Mouse (Mus musculus): ENCODE measurements at regions not wholly inside any gene's neighbourhood (a gene's known extent, or its start where the extent isn't known, plus 50 kb on each side); places are given as distances from the start of the nearest gene placed in this dataset.

DNA sequence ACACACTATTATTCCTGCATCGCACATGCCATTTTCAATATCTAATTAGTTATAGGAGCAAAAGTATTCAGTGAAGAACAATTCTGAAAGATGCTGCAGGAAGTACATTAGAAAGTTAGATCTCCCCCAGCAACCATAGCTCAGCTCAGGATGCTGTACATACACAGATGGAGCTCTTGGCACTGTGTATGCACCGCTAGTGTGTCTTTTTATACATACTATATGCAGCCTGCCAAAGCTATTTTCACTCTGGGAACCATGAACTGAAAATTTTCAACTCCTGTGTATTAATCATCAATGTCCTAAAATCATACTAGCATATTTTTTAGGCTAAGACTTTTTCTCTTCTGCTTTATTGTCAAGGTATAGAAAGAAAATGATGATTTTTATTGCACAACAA lies 944.5 kb downstream of the Fam19a2 start:
- no peak overlapping the region for H3K4me3 ChIP-seq
- no peak overlapping the region for H3K27ac ChIP-seq
- no peak for ATAC-seq (ENCODE audit: low FRiP score, low read depth)
- no peaks in the 10 kb centered on the region for H3K27me3 ChIP-seq
- no peak overlapping the region for H3K4me2 ChIP-seq (replicated peaks)
- no peaks in the 10 kb centered on the region for H3K36me3 ChIP-seq
- H3K9me3 ChIP-seq = no peaks in the 10 kb centered on the region
- 86% methylated on average over 2 of the region's 2 CpGs for WGBS
- H3K9ac ChIP-seq = no peak overlapping the region
- no peaks in the 10 kb centered on the region for H3K4me1 ChIP-seq

DNA sequence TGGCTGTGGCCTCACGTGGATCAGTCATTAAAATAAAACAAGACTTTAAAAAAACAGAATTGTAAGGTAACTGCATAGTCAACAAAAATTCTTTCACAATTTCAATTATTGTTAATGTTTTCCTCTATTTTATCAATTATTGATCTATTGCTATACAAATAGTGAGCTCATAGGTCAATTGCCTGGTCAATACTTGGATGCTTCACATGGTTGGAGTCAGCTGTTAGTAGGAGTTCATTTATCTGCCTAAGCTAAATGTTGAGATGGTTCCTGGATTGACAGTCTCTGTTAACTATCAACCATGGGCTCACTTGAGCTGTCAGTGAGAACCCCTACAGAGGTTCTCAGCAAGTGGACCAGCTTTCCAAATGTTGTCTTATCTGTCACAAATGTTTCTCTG lies 955.7 kb downstream of the Fam19a2 start:
- Histone ChIP-seq H3K9me3 (no peaks in the 10 kb centered on the region), H3K36me3 (no peaks in the 10 kb centered on the region), H3K9ac (no peak overlapping the region), H3K27me3 (no peaks in the 10 kb centered on the region), H3K27ac (no peak overlapping the region), H3K4me3 (no peak overlapping the region), H3K4me1 (no peaks in the 10 kb centered on the region), H3K4me2 (replicated peaks) (no peak overlapping the region)
- no peak for ATAC-seq (ENCODE audit: low FRiP score, low read depth)
- WGBS = 76% methylated on average over 1 of the region's 1 CpGs

DNA sequence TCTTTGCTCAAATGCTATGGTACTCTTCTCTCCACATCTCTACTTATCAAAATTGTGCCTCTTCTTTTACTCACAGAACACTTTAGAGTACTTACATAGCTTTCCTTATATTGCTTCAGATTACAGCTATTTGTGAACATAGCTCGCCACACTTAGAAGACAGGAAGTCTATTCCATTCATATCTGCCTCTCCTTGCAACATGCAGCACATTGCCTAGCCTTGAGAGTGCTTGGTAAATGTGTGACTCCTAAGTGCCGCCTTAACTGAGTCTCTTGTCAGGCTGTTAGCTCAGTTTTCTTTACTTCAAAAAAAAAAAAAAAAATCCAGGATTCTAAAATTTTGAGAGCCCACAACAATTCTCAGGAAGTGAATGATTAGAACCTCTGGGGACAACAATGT lies 958.3 kb downstream of the Fam19a2 start:
- H3K36me3 ChIP-seq = no peaks in the 10 kb centered on the region
- H3K4me2 ChIP-seq (replicated peaks) = no peak overlapping the region
- 78% methylated on average over 2 of the region's 2 CpGs for WGBS
- no peak overlapping the region for H3K9ac ChIP-seq
- no peak overlapping the region for H3K4me3 ChIP-seq
- H3K4me1 ChIP-seq = no peaks in the 10 kb centered on the region
- ATAC-seq (ENCODE audit: low FRiP score, low read depth) = no peak
- H3K27me3 ChIP-seq = no peaks in the 10 kb centered on the region
- H3K27ac ChIP-seq = no peak overlapping the region
- no peaks in the 10 kb centered on the region for H3K9me3 ChIP-seq

- H3K36me3 ChIP-seq = no peaks in the 10 kb centered on the region
- H3K9me3 ChIP-seq = no peaks in the 10 kb centered on the region
- H3K4me3 ChIP-seq = no peak overlapping the region
- no peak overlapping the region for H3K9ac ChIP-seq
- no peak overlapping the region for H3K4me2 ChIP-seq (replicated peaks)
- H3K4me1 ChIP-seq = no peaks in the 10 kb centered on the region
- no peak for ATAC-seq (ENCODE audit: low FRiP score, low read depth)
- no peaks in the 10 kb centered on the region for H3K27me3 ChIP-seq
- H3K27ac ChIP-seq = no peak overlapping the region
- WGBS = 87% methylated on average over 1 of the region's 1 CpGs
Observed at GRCm38 (mm10) chr10:124227061-124227460, 963.3 kb downstream of the Fam19a2 start.

DNA sequence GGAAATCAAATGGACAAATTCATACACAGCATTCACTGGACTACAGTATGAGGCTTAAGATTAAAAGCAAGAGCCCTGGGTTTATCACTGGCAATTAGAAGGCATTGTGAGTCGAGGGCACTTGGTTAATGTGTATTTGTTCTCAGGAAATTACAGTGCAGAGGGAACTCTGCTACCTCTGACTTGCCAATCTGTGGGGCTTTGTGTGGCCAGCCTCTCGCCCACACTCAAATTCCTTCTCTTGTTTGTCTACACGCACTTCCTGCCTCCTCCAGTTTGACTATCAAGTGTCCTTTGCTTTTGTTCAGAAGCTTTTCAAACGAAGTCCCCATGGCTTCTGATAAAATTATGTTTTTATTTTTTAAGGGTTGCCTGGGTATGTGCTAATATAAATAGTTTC lies 985.6 kb downstream of the Fam19a2 start:
- WGBS = 45% methylated on average over 4 of the region's 4 CpGs
- Histone ChIP-seq H3K4me2 (replicated peaks) (no peak overlapping the region), H3K9me3 (no peaks in the 10 kb centered on the region), H3K4me3 (no peak overlapping the region), H3K36me3 (no peaks in the 10 kb centered on the region), H3K4me1 (no peaks in the 10 kb centered on the region), H3K27me3 (no peaks in the 10 kb centered on the region), H3K27ac (no peak overlapping the region), H3K9ac (no peak overlapping the region)
- ATAC-seq (ENCODE audit: low FRiP score, low read depth) = no peak

DNA sequence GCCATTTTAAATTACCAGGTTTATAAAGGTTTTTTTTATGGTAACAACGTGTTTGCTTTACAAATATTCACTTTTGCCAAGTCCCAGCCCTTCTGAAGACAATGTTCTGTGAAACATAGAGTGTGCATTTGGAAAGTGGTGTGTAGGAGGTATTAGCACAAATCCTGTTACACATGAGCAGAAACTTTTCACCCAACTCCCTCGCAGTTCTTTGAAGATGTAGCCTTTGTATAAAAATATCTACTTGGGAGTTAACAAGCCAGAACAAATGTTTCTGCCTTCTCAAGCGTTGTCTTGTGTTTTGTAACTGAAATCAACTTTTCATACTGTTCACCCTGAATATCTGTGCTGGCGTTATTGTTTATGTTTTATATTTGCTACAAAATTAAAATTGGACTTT lies 986.2 kb downstream of the Fam19a2 start:
- Histone ChIP-seq H3K9me3 (no peaks in the 10 kb centered on the region), H3K4me3 (no peak overlapping the region)

GRCm38 (mm10) chr10:124288301-124288995 lies 1024.7 kb downstream of the Fam19a2 start:
- no peaks in the 10 kb centered on the region for H3K4me1 ChIP-seq
- WGBS = 35% methylated on average over 18 of the region's 18 CpGs
- ATAC-seq (ENCODE audit: low FRiP score, low read depth) = peak; percentile 76
- H3K4me3 ChIP-seq = peak overlapping the region; percentile 30
- no peak overlapping the region for H3K9ac ChIP-seq
- H3K27ac ChIP-seq = peak overlapping the region; percentile 48; the same call in 1 of the 2 replicates
- no peaks in the 10 kb centered on the region for H3K9me3 ChIP-seq
- H3K4me2 ChIP-seq (replicated peaks) = peak overlapping the region; percentile 58
- H3K36me3 ChIP-seq = no peaks in the 10 kb centered on the region
- no peaks in the 10 kb centered on the region for H3K27me3 ChIP-seq

More for the DNA sequence above, 986.2 kb downstream of the Fam19a2 start:
- H3K4me1 ChIP-seq = no peaks in the 10 kb centered on the region
- ATAC-seq (ENCODE audit: low FRiP score, low read depth) = no peak
- H3K27me3 ChIP-seq = no peaks in the 10 kb centered on the region
- no peak overlapping the region for H3K9ac ChIP-seq
- WGBS = 77% methylated on average over 4 of the region's 4 CpGs
- no peak overlapping the region for H3K27ac ChIP-seq
- no peaks in the 10 kb centered on the region for H3K36me3 ChIP-seq
- H3K4me2 ChIP-seq (replicated peaks) = no peak overlapping the region

DNA sequence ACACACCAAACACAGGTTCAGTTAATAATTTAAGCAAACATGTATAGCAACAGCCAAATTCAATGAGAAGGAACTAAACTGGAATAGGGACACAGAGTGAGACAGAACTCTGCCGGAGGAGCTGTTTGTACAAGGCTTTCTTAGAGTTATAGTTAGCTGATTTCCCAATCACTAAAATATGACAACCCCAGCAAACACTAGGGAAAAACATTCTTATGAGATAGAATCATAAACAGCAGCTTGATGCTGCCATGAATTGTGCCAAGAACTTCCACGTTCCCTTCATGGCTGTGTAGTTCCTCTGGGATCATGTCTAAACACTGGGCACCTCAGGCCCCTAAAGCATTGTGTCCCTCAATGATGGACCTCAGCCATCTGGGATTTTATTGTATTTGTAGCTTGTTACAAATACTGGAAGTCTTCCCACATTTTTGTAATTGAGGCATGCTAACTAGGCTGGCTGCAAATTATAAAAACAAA lies 1033.4 kb downstream of the Fam19a2 start:
- 86% methylated on average over 2 of the region's 2 CpGs for WGBS

DNA sequence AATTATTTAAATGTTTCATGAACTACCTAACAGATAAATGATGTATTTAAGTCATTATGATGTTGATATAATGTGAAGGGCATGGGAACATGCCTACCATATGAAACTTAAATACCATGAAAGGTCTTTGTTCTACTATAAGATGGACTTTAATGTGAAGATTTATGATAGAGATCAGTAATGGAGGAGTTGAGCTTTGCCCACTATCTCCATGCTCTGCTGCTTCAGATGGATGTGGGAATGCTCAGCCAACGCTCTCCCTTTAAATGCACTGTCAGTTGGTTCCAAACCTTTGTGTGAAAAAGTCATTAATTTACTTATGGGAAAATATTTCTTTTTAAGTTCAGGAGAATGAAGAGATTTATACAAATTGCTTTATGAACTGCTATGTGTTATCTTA lies 1040.9 kb downstream of the Fam19a2 start:
- Histone ChIP-seq H3K4me1 (no peaks in the 10 kb centered on the region), H3K9me3 (no peaks in the 10 kb centered on the region), H3K9ac (no peak overlapping the region), H3K4me3 (no peak overlapping the region), H3K27ac (no peak overlapping the region), H3K36me3 (no peaks in the 10 kb centered on the region), H3K4me2 (replicated peaks) (no peak overlapping the region), H3K27me3 (no peaks in the 10 kb centered on the region)
- ATAC-seq (ENCODE audit: low FRiP score, low read depth) = no peak
- 90% methylated on average over 1 of the region's 1 CpGs for WGBS

More for the DNA sequence above, 1033.4 kb downstream of the Fam19a2 start:
- Histone ChIP-seq H3K36me3 (no peaks in the 10 kb centered on the region), H3K27me3 (no peaks in the 10 kb centered on the region), H3K9me3 (no peaks in the 10 kb centered on the region), H3K4me3 (no peak overlapping the region), H3K4me2 (replicated peaks) (no peak overlapping the region), H3K4me1 (no peaks in the 10 kb centered on the region), H3K27ac (no peak overlapping the region), H3K9ac (no peak overlapping the region)
- no peak for ATAC-seq (ENCODE audit: low FRiP score, low read depth)

DNA sequence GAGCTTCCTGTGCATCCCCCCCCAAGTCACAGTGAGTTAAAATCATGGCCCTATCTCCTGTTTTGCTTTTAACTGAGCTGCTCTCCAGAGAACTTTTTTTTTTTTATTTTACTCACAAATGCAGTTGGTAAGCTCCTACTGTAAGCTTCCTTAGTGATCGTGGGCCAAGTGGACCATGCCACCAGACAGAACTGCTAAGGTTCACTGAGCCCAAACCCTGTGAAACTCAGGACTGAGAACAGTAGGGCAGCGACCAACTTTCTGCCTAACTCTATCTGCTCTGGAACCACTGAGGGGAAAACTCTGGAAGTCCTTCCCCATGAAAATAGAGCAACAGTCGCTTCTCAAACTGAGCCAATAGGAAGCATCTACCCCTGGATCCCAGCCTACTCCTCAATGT lies 1041.8 kb downstream of the Fam19a2 start:
- no peaks in the 10 kb centered on the region for H3K27me3 ChIP-seq
- WGBS = 85% methylated on average over 3 of the region's 3 CpGs
- no peak overlapping the region for H3K4me2 ChIP-seq (replicated peaks)
- no peak for ATAC-seq (ENCODE audit: low FRiP score, low read depth)
- no peak overlapping the region for H3K27ac ChIP-seq
- no peak overlapping the region for H3K9ac ChIP-seq
- no peaks in the 10 kb centered on the region for H3K36me3 ChIP-seq
- no peaks in the 10 kb centered on the region for H3K9me3 ChIP-seq
- H3K4me1 ChIP-seq = no peaks in the 10 kb centered on the region
- no peak overlapping the region for H3K4me3 ChIP-seq

DNA sequence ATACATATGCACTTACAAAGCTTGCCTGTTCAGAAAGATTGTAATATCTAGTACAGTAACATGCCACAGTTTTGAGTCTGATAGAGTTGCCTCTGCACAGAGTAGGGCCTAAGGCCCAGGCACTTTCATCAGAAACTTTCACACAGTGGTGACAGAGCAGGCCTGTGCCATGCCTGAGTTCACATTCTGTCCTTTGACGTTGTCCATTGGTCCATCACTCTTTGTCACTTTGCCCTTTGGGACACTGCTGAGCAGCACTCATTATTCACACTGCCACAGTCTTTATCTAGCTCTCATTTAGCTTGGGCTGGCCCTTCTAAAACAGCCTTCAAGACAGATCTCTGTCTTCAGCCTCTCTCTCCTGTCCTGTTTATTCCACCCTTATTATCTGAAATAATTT lies 1055.0 kb downstream of the Fam19a2 start:
- Histone ChIP-seq H3K27ac (no peak overlapping the region), H3K36me3 (no peaks in the 10 kb centered on the region), H3K4me1 (peaks cover 6% of the 10 kb centered on the region; the same call in 1 of the 2 replicates), H3K9me3 (no peaks in the 10 kb centered on the region), H3K9ac (no peak overlapping the region), H3K27me3 (no peaks in the 10 kb centered on the region), H3K4me3 (no peak overlapping the region), H3K4me2 (replicated peaks) (no peak overlapping the region)
- 48% methylated on average over 1 of the region's 1 CpGs for WGBS
- ATAC-seq (ENCODE audit: low FRiP score, low read depth) = no peak

GRCm38 (mm10) chr10:124320191-124321110 lies 1056.7 kb downstream of the Fam19a2 start:
- Histone ChIP-seq H3K9ac (no peak overlapping the region), H3K36me3 (no peaks in the 10 kb centered on the region), H3K4me1 (peaks cover 6% of the 10 kb centered on the region; the same call in 1 of the 2 replicates), H3K27me3 (no peaks in the 10 kb centered on the region), H3K4me3 (no peak overlapping the region), H3K4me2 (replicated peaks) (no peak overlapping the region), H3K9me3 (no peaks in the 10 kb centered on the region), H3K27ac (no peak overlapping the region)
- no peak for ATAC-seq (ENCODE audit: low FRiP score, low read depth)
- 45% methylated on average over 8 of the region's 8 CpGs for WGBS
